Mouse (Mus musculus): Measurements from ENCODE around the gene Derl3.

Gene Derl3

GRCm38 (mm10) chr10:75945213-75945612 lies 52.0 kb downstream of the Derl3 start:
- no peak for DNase-seq

All from cerebellum, postnatal 10 days (tissue).